Mouse (Mus musculus) neutrophil, adult 5-6 weeks (primary cell): ENCODE measurements around the gene Calcrl. TPM values are rescaled to one million over a fixed set of nuclear protein-coding genes. Genes with fewer than 3 reads are reported as not detected.

Experiments
- ATAC-seq: fragments of 151-379, 151-347 bp; 2 replicates; pipeline ENCODE4 v1.8.0; 2017; ENCODE audit warnings: mild to moderate bottlenecking, moderate TSS enrichment; ENCODE audit not compliant: insufficient number of reproducible peaks, poor library complexity, low FRiP score, severe bottlenecking; ENCODE audit errors: extremely low read depth
- total RNA-seq: library from RNA; stranded (forward); fragments of 200-1000 nt; gene quantifications from 2 replicates; pipeline ENCODE4 v1.2.3, GENCODE M21; 2017

The Calcrl gene
- total RNA-seq, result 36.7 and 37.8 TPM in 2 replicates

- ATAC-seq, result peak; percentile 95
These were observed at the start of gene Calcrl for GRCm38 (mm10) chr2:84425138-84425537. Calcrl (minus strand) TSS chr2:84425411.

DNA sequence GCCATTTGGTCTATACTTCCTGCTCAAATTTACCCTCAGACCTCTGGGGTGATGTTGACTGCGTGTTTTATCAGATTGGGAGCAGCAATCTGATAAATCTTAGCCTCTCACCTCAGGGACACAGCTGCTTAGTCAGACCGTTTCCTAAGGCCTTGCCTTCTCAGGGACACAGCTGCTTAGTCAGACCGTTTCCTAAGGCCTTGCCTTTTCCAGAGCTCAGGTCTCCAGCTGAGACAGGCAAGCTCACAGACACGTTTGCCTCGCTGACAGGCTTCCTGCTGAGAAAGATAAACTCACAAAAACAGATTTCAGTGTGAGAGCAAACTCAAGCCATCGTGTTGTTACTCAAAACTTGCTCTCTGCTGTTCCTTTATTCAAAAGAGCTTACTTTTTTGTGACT, 49.4 kb upstream of the Calcrl start:
- ATAC-seq, result no peak

DNA sequence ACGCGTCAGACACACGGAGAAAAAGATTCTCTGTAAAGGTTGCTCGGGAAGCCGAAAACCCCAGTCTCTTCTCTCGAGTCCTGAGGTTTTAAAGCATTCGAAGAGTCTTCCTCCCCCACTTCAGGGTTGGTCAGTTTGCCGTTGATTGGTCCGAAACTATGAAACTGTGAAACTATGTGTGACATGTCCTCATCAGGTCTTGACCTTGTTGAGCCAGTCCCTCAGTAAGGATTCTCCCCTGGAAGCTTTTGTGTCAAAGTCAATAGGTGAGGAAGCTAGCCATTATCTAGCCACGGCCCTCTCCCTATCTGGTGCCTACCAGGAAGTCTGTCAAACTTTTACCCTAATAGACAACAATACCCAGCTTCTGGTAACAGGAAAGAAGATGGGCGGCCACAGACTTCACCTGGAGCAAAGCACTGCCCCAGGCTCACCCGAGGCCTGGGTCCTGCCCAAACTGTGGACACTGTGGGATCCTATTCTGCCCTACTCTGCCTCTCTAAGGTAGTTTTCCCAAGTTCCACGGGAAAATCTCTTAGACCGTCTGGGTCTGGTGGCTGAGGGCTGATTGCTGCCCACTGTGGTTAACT, 48.8 kb upstream of the Calcrl start:
- ATAC-seq, result no peak

GRCm38 (mm10) chr2:84467391-84467790, 42.2 kb upstream of the Calcrl start:
- ATAC-seq, result no peak

- ATAC-seq, result no peak
These were observed 39.7 kb upstream of the Calcrl start for GRCm38 (mm10) chr2:84464956-84465355.

GRCm38 (mm10) chr2:84462411-84462810, 37.2 kb upstream of the Calcrl start:
- ATAC-seq, result no peak

- no peak for ATAC-seq
These were observed 34.5 kb upstream of the Calcrl start for GRCm38 (mm10) chr2:84459651-84460177.

GRCm38 (mm10) chr2:84457221-84457620, 32.0 kb upstream of the Calcrl start:
- no peak for ATAC-seq

DNA sequence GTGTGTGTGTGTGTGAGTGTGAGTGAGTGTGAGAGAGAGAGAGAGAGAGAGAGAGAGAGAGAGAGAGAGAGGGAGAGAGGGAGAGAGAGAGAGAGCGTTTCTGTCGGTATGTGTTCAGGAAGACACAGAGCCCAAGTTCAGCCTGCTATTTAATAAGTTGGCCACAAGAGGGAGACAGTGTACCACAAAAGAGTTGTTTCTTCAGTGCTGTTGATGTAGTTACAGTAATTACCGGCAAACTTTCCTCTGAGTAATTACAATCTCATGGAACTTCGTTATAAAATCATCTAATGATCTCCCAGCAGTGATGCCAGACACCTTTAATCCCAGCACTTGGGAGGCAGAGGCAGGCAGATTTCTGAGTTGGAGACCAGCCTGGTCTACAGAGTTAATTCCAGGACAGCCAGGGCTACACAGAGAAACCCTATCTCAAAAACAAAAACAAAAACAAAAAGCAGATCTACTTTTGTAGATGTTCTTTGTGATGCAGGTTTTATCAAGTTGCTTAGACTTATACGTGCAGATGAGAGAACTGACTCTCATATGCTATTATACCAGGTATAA, 30.1 kb upstream of the Calcrl start:
- peak; percentile 95 for ATAC-seq

DNA sequence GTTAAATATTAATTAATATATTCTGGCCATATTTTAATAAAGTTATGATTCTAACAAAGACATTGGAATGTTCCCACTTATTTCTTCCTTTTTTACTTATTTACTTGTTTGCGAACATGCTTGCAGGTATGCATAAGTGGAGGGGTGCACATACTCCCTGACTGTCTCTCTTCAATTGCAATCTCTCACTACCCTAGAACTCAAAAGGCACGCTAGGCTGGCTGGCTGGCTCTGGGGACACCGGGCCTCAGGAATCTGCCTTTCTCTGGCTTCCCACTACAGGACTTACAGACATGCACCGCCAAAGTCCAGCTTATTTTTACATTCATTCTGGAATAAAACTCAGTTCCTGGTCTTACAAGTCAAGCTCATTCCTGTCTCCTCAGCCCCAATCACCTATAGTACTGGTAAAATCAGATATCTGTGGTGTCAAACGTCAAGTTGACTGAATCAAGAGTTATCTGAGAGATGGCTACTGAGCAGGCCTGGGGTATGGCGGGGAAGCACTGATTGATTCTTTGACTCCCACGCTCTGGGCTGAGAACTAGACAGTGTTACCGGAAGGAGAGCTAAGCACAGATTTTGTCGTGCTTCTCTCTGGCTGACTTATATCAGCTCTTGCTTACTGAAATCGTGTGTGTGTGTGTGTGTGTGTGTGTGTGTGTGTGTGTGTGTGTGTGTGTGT, 29.5 kb upstream of the Calcrl start:
- no peak for ATAC-seq

GRCm38 (mm10) chr2:84454051-84454450, 28.8 kb upstream of the Calcrl start:
- ATAC-seq, result peak; percentile 79

DNA sequence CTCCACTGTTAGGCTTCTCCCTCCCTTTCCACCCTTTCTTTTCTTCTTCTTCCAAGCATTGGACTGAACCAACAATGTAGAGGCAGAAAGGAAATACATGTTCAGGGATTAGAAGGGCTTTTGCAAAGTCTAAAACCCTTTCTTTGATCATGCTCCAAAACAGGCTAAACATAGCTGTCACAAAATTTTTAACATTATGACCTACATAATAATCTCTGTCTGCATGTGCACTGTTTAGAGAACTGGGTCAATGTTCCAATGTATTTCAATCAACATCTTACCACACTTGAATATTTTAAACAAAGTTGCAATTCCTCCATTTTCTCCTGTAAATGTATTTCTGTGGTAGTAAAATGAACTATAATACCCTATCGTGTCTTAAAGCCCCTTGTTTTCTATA, 20.3 kb upstream of the Calcrl start:
- ATAC-seq, result no peak

DNA sequence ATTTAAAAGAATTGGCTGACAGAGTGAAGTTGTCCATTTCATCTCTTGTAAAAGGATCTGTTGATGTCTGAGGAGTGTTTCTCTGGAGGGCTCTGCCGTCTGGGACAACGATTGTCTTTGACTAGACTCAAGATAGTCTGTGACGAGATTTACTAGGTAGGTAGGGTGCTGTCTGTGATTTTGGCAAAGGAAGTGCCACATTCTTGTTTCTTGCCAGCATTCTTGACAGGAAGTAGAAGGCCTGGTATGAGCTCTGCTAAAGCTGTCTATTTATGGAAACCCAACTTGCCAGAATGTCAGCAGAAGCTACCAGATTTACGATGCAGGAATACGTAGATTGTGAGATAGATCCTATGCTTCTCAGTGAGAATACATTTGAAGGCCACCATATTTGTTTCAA, 16.7 kb upstream of the Calcrl start:
- no peak for ATAC-seq

DNA sequence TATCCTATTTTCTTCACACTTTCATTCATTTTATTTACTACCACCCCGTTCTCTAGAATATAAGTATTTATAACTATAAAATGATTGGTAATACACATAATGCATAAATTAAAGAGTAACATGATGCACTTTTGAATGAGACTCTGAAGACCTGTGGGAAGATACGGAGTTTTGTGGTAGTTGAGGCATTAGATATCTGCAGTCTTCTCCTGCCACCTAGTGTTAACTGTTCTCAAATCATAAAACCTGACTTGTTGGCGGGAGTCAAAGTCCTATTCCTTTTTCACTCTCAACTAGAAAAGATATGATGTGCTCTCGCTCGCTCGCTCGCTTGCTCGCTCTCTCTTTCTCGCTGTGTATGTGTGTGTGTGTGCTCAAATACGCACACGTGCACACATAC, 4.5 kb upstream of the Calcrl start:
- ATAC-seq, result peak; percentile 74

DNA sequence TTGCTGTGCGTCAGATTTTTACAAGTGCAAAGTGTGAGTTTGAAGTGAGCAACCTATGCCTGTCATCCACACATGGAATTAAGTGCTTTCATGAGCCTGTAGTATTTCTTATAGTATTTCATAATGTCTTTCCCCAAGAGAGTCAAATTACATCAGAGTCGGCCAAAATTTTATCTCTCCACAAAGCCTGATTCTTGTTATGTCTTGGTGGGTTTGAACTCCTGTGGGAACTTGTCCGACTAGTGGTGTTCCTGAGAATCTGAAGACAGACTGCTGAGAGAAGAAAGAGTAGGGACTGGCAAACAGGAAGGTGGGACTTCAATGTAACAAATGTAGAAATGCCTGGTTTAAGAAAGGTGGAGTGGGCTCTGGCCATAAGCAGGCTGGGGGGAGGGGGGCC, 3.6 kb upstream of the Calcrl start:
- no peak for ATAC-seq

DNA sequence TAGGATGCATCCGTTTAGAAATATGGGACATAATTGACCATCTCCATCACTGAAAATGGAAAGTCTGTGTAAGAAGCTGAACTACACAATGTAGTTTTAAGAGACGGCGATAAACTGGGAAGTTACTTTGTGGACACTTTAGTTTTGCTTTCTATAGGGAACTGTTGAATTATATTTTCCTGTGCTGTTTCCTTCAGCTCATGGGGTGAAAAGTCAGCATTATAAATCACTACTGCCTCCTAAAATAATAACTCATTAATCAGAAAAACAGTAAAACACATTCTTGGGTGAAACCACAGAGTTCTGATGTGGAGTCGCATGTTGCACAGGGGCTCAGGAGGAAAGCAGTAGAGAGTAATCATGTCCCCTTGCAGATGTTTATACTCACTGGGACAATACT, 1.3 kb upstream of the Calcrl start:
- no peak for ATAC-seq

GRCm38 (mm10) chr2:84416501-84416900, 8.7 kb downstream of the Calcrl start:
- ATAC-seq, result no peak

- ATAC-seq, result no peak
These were observed 15.2 kb downstream of the Calcrl start for GRCm38 (mm10) chr2:84409796-84410592.

DNA sequence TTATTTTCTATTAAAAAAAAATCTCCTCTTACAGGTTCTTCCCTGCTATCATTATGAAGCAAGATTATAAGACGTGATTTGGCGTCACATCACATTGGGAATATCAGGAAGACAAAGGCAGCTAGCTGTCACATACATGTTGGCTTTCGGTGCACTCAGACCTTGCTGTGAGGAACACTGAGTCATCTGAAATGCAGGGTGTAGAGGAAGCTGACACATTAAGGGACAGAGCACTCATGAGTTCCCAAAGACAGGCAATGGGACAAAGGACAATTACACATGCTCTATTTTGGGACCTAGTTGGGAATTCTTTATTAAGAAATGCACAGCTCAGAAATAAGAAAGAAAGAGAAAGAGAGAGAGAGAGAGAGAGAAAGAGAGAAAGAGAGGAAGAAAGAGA, 20.4 kb downstream of the Calcrl start:
- no peak for ATAC-seq

DNA sequence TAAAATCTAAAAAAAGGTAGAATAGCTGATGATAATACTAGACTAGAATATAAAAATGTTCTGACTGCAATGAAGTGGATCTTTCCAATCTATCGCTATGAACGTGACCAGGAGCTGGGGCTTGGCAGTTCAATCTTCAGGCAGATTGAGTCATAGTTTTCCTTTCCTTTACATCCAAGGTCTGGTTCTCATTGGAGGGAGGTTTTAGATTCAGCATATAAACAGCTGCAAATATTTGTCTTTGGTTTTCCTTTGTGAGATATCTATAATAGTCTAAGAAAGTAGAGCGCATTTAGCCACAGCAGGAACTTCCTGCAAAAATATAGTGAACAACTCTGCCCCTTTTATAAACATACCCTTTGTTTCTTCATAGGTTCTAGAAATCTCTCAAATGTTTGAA, 22.5 kb downstream of the Calcrl start:
- ATAC-seq, result no peak
